ENCODE assay signal across 19 mouse cellular contexts in the genomic region with DNA sequence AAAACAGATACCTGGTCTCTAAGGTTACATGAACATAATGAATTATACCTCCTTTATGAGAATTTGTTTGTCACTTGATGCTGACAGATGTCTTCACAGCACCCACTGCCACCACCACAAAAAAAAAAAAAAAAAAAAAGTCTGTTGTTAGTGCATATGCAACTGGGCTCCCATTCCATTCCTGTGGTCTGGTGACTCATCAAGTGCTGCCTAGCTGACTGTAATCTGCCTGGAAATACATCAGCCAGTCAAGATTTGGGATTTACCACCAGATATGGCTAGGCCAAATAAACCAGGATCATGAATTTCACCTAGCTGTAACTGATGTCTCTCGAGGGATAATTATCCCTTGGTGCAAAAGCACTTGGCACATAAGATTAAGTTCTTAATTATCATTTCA.
"Had no signal": no experiment of that assay in that cellular context is flagged by ENCODE, and none has a peak within 500 bp of the region (broad histone marks: within the 10 kb centered on the region; RNA-seq: fewer than 3 reads in every experiment).

No protein-coding gene starts in this region.

- H3K4me2 ChIP-seq: liver, embryonic 11.5 days; liver, embryonic 15.5 days; midbrain, embryonic 11.5 days; midbrain, embryonic 15.5 days; neural tube, embryonic 13.5 days; stomach, embryonic 15.5 days had no signal

- ATAC-seq: midbrain, embryonic 15.5 days had no signal

- DNase-seq: kidney, postnatal 10 days; kidney, postnatal 4 days; lung, adult 2 months; lung, postnatal 10 days; retina, postnatal 1 day; right cerebral cortex, postnatal 4 days; spleen, adult 18-20 months; thymus, adult 2 months; thymus, postnatal 25 days had no signal

- H3K9ac ChIP-seq: liver, embryonic 15.5 days; midbrain, embryonic 15.5 days; neural tube, embryonic 13.5 days; stomach, embryonic 15.5 days had no signal

- H3K27ac ChIP-seq: left cerebral cortex, adult 2 months; limb, embryonic 10.5 days; liver, embryonic 15.5 days; macrophage; midbrain, embryonic 15.5 days; neural tube, embryonic 13.5 days; stomach, embryonic 15.5 days had no signal

- H3K9me3 ChIP-seq: limb, embryonic 10.5 days; liver, embryonic 15.5 days; megakaryocyte, embryonic 14.5 days; midbrain, embryonic 15.5 days; neural tube, embryonic 13.5 days; stomach, embryonic 15.5 days had no signal

- H3K4me1 ChIP-seq: limb, embryonic 10.5 days; liver, embryonic 15.5 days; midbrain, embryonic 15.5 days; neural tube, embryonic 13.5 days; stomach, embryonic 15.5 days had no signal

- H3K27me3 ChIP-seq: liver, embryonic 15.5 days; midbrain, embryonic 15.5 days; neural tube, embryonic 13.5 days; stomach, embryonic 15.5 days had no signal

- H3K4me3 ChIP-seq: left cerebral cortex, adult 2 months; limb, embryonic 10.5 days; liver, embryonic 15.5 days; megakaryocyte, embryonic 14.5 days; midbrain, embryonic 15.5 days; neural tube, embryonic 13.5 days; stomach, embryonic 15.5 days had no signal

- H3K36me3 ChIP-seq: limb, embryonic 10.5 days; liver, embryonic 15.5 days; midbrain, embryonic 15.5 days; neural tube, embryonic 13.5 days; stomach, embryonic 15.5 days had no signal
